Mouse (Mus musculus): ENCODE measurements around the gene Ntn1. TPM values are rescaled to one million over a fixed set of nuclear protein-coding genes. Genes with fewer than 3 reads are reported as not detected.

Ntn1 gene
- polyA plus RNA-seq, 1 experiment from 2014 or later = 7.4 TPM

DNA sequence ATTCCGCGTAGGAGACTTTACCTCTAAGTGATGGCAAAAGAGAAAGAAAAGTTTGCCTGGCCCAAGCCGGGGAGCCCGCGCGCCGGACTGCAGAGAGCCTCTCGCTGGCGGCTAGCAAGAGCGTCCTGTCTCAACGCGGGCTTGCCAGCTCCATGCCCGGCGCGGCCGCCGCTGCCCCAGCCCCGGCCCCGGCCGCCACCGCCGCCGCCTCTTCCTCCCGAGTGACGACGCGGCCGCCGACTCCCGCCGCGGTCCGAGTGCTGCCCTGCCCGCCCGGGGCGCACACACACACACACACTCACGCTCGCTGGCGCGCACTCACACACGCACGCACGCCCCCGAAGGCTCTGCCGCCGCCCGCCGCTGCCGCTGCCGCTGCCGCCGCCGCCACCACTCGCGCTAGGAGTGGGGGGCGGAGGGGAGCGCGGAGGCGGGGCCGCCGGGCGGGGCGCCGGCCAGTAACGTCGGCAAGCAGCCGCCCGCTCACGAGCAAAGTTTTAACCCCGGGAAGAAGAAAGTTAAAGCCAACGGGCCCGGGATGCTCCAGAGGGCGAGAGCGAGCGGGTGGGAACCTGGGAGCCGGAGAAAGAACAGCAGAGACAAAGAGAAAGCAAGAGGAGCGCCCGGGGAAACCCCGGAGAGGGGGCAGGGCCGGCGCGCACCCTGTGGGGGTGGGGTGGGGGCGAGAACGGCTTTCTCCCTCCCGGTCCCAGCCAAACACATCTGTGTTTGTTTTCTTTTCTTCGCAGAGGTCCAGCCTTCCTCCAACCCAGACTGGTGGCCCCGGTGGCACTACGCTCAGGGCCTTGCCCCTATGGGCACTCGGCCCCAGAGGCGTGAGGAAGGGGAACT lies 13.8 kb downstream of the Ntn1 start:
- peak overlapping the region; percentile 84 for H3K27ac ChIP-seq (replicated peaks)
- H3K4me3 ChIP-seq = peak overlapping the region; percentile 73
- no peaks in the 10 kb centered on the region for H3K36me3 ChIP-seq (replicated peaks)
- WGBS = under 1% methylated on average over 89 of the region's 90 CpGs
- H3K4me1 ChIP-seq = peaks cover 66% of the 10 kb centered on the region
- peak; percentile 82 for DNase-seq (ENCODE audit: low spot score)
- H3K9me3 ChIP-seq = no peaks in the 10 kb centered on the region
- peaks cover 100% of the 10 kb centered on the region for H3K27me3 ChIP-seq (replicated peaks; ENCODE audit: low read depth, poor library complexity, severe bottlenecking)

DNA sequence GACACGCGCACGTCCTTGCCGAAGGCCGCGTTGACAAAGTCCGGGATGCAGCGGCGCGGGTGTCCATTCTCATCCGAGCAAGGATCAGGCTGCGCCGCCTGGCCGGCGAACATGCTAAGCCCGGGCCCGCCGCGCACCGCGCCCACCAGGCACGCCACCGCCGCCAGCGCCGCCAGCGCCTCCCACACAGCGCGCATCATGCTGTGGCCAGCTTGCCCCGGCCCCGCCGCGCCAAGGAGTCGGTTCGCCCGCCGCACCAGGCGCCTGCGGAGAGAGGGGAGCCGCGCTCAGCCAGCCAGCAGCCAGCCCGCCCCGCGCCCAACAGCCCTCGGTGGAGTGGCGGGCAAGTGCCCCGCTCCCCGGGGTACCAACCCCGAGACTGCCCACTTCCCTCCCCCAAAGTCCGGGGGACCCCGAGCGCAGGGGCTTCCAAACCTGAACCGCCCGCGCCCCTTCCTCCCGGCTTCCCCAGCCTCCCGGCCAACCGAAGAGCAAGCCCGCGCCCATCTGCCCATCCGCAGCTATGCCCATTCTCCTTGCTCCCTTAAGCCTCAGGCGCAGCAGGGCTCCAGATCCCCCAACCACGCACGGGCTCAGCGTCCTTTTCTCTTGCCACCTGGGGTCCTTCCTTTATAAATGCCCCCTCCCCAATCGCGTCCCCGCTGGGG lies 14.6 kb downstream of the Ntn1 start:
- H3K27ac ChIP-seq (replicated peaks) = peak overlapping the region; percentile 84
- no peak for DNase-seq (ENCODE audit: low spot score)
- peaks cover 100% of the 10 kb centered on the region for H3K27me3 ChIP-seq (replicated peaks; ENCODE audit: low read depth, poor library complexity, severe bottlenecking)
- WGBS = under 1% methylated on average over 68 of the region's 68 CpGs
- H3K36me3 ChIP-seq (replicated peaks) = no peaks in the 10 kb centered on the region
- peaks cover 72% of the 10 kb centered on the region for H3K4me1 ChIP-seq
- H3K4me3 ChIP-seq = peak overlapping the region; percentile 73
- H3K9me3 ChIP-seq = no peaks in the 10 kb centered on the region

DNA sequence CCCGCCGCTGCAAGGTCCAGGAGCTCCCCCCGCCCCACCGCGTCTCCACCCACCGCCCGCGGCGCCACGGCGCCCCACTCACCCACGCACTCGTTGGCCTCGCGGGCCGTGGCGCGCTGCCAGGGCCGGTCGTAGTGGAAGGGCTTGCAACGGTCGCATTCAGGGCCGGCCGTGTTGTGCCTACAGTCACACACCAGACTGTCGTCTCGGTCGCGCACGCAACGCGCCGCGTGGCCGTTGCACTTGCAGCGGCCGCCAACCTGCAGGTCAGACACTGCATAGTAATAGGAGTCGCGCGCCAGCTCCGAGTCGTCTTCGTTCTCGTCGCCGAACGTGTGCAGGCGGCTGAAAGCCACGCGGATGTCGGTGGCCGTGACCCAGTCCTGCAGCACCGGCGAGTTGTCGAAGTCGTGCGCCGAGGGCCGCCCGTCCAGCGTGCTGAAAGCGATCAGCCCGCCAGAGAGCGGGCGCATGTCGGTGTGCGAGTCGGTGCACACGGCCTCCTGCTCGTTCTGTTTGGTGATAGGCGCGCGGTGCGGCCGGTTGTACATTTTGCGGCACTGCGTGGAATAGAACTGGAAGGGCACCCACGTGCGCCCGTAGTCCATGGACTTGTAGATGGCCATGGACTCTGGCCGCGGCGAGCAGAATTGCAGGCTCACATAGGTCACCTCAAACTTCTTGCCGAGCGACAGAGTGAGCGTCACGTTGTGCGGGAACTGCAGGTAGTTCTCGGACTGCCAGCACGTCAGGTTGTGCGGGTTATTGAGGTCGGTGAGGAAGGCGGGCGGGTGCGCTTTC lies 15.4 kb downstream of the Ntn1 start:
- WGBS = under 1% methylated on average over 94 of the region's 94 CpGs
- Histone ChIP-seq H3K27ac (replicated peaks) (peak overlapping the region; percentile 84), H3K9me3 (no peaks in the 10 kb centered on the region), H3K4me3 (peak overlapping the region; percentile 73), H3K36me3 (replicated peaks) (no peaks in the 10 kb centered on the region), H3K27me3 (replicated peaks; ENCODE audit: low read depth, poor library complexity, severe bottlenecking) (peaks cover 100% of the 10 kb centered on the region), H3K4me1 (peaks cover 64% of the 10 kb centered on the region)
- DNase-seq (ENCODE audit: low spot score) = peak; percentile 72

DNA sequence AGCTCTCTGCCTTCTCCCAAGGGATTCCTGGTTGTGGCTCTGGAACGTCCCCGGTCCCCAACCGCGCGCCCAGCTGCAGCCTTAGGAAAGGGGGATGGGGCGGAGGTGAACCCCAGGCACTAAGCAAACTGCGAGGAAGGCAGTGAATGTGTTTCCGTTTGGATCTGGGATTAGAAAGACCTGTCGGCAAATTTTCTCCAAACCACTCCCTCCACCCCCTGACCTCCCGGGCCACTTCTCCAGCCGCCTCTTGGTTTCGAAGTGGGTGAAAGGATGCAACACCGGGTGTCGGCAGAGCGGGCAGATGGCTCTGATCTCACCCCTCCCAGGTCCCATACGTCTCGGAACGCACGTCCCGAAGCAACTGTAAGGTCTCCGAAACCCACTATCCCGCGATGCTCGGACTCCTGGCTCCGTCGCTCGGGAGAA lies 16.0 kb downstream of the Ntn1 start:
- Histone ChIP-seq H3K27ac (replicated peaks) (peak overlapping the region; percentile 84), H3K9me3 (no peaks in the 10 kb centered on the region), H3K4me3 (peak overlapping the region; percentile 73), H3K27me3 (replicated peaks; ENCODE audit: low read depth, poor library complexity, severe bottlenecking) (peaks cover 100% of the 10 kb centered on the region), H3K4me1 (peaks cover 64% of the 10 kb centered on the region), H3K36me3 (replicated peaks) (no peaks in the 10 kb centered on the region)
- DNase-seq (ENCODE audit: low spot score) = peak; percentile 60
- WGBS = under 1% methylated on average over 27 of the region's 27 CpGs

DNA sequence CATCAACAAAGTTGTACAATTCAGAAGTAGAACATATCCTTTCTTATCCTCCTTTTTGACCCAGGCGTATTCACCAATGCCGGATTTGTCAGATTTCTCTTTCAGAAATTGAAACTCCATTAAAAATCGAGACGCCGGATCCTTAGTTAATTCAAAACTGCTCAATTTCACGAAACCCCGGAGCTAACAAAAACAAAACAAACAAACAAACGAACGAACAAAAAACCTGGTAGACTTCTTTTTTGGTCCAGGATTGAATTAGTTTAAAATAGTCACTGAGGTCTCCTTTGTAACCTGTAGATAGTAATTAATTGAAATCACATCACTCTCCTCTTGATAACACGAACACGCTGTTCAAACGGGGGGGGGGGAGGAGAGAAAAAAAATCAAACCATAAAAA lies 16.5 kb downstream of the Ntn1 start:
- peaks cover 66% of the 10 kb centered on the region for H3K4me1 ChIP-seq
- WGBS = 3% methylated on average over 12 of the region's 12 CpGs
- no peaks in the 10 kb centered on the region for H3K36me3 ChIP-seq (replicated peaks)
- H3K27ac ChIP-seq (replicated peaks) = peak overlapping the region; percentile 84
- peak overlapping the region; percentile 73 for H3K4me3 ChIP-seq
- DNase-seq (ENCODE audit: low spot score) = no peak
- H3K27me3 ChIP-seq (replicated peaks; ENCODE audit: low read depth, poor library complexity, severe bottlenecking) = peaks cover 100% of the 10 kb centered on the region
- H3K9me3 ChIP-seq = no peaks in the 10 kb centered on the region

DNA sequence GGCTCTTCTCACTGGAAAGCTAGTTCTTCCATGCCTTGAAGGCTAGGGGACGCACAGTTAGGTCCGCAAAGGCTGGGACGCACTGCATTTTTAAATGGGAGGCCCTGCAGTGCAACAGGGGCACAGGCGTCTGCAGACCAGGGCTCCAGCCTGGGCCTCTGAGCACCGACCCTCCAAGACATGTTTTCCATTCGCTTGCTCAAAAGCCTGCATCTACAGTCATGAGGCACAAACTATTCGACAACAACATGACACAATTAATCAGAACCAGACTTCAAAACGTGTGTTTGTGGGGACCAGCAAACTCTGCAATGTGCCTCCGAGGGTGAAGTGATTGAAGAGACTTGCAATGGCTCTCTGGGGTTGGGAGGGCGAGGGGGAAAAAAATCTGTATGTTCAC lies 17.1 kb downstream of the Ntn1 start:
- 3% methylated on average over 10 of the region's 10 CpGs for WGBS
- Histone ChIP-seq H3K27me3 (replicated peaks; ENCODE audit: low read depth, poor library complexity, severe bottlenecking) (peaks cover 100% of the 10 kb centered on the region), H3K27ac (replicated peaks) (no peak overlapping the region), H3K9me3 (no peaks in the 10 kb centered on the region), H3K4me1 (peaks cover 71% of the 10 kb centered on the region), H3K36me3 (replicated peaks) (no peaks in the 10 kb centered on the region), H3K4me3 (peak overlapping the region; percentile 73)
- DNase-seq (ENCODE audit: low spot score) = peak; percentile 49

DNA sequence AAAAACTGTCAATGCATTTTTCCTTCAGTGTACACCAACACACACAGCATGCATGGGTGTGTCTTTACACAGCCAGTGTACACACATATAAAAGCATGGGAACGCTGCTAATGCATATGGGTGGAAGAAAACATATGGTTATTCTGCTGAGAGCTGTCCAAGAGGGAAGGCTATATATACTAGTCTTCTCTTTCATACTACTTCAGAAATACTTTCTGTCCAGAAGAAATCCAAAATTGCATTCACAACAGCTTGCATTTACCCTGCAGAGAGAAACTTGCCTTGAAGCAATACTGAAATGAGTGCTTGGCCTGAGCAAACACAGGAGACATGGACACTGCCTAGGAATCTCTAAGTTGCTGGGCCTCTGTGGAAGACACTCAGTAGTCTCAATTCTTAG lies 18.8 kb downstream of the Ntn1 start:
- H3K4me1 ChIP-seq = peaks cover 62% of the 10 kb centered on the region
- H3K4me3 ChIP-seq = no peak overlapping the region
- no peak overlapping the region for H3K27ac ChIP-seq (replicated peaks)
- no peaks in the 10 kb centered on the region for H3K9me3 ChIP-seq
- no peaks in the 10 kb centered on the region for H3K36me3 ChIP-seq (replicated peaks)
- peaks cover 96% of the 10 kb centered on the region for H3K27me3 ChIP-seq (replicated peaks; ENCODE audit: low read depth, poor library complexity, severe bottlenecking)
- no peak for DNase-seq (ENCODE audit: low spot score)
- WGBS = 76% methylated on average over 1 of the region's 1 CpGs

DNA sequence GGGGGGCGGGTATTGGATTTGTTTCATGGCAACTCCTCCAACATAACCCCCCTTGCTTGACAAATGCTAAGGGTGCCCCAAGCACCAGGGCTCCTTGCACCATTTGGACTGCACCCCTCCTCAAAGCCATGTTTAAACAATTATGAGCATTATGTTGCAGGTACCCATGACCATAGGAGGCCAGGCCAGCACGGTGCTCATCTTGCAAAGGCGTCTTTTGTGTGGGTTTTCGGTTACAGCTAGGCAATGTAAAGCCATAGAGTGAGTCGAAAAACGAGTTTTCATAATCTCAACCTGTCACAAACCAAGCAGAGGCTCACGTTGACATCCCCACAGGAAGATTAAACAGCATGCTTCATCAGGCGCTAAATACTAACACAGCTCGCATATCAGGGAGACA lies 19.3 kb downstream of the Ntn1 start:
- no peak for DNase-seq (ENCODE audit: low spot score)
- no peaks in the 10 kb centered on the region; the same call in 1 of the 2 replicates for H3K36me3 ChIP-seq (replicated peaks)
- H3K27me3 ChIP-seq (replicated peaks; ENCODE audit: low read depth, poor library complexity, severe bottlenecking) = peaks cover 95% of the 10 kb centered on the region
- WGBS = 65% methylated on average over 9 of the region's 9 CpGs
- no peak overlapping the region for H3K27ac ChIP-seq (replicated peaks)
- no peaks in the 10 kb centered on the region for H3K9me3 ChIP-seq
- no peak overlapping the region for H3K4me3 ChIP-seq
- peaks cover 57% of the 10 kb centered on the region for H3K4me1 ChIP-seq

DNA sequence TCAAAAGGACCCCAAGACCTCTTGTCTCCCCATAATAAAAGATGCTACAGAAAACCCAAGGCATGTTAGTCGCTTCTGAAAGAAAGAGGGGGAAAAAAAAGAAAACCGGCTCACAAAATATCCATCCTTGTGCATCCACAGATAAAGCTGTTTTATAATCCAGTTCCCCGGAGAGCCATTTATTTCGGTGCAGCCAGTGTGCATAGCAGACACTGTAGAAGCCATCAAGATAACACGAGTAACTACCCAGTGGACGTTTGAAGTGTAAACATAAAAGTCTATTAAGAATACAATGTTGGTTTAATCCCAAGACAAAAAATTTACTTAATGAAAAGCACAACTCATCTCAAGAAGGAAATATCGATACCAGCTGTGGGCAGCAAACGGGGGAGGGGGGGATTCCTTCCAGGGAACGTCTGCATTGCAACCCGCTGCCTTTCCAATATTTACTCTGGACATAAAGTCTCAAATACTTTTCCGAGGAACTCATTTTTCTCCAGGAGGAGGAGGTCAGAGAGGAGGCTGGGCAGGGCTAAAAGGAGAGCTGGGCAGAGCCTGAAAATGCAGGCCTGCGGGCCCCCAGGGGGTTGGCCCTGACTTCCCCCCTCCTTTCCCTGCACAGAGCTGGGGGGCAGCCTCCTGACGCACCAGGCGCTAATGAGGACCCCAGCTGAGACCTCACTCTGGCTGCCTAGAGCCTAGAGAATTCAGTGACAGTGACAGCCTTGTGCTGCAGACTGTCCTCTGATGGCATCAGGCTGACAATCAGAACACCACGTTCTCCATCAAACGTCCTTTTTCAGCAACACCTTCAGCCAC lies 21.5 kb downstream of the Ntn1 start:
- WGBS = 11% methylated on average over 16 of the region's 16 CpGs
- Histone ChIP-seq H3K9me3 (no peaks in the 10 kb centered on the region), H3K27me3 (replicated peaks; ENCODE audit: low read depth, poor library complexity, severe bottlenecking) (peaks cover 93% of the 10 kb centered on the region), H3K27ac (replicated peaks) (peak overlapping the region; percentile 60; the same call in 1 of the 2 replicates), H3K4me3 (peak overlapping the region; percentile 38; the same call in 1 of the 2 replicates), H3K36me3 (replicated peaks) (peaks cover 3% of the 10 kb centered on the region; the same call in 1 of the 2 replicates), H3K4me1 (peaks cover 37% of the 10 kb centered on the region)
- peak; percentile 35 for DNase-seq (ENCODE audit: low spot score)

DNA sequence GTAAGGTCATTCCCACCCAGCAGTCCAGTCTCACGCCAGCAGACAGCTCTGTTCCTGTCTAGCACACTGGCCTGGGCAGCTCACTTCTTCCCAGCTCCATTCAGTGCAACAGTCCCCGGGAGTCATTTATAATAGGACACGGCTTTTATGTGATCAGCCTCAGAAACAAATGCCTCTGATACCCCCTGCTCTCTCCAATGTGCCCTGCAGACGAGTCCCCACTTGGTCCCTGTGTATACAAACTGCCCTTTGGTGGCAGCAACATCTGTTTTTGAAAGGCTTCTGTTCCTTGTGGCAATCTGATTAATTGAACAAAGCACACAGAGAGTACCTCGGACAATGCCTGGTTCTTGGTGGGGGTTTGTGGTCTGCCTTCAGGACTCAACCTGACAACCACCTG lies 22.2 kb downstream of the Ntn1 start:
- Histone ChIP-seq H3K9me3 (no peaks in the 10 kb centered on the region), H3K27me3 (replicated peaks; ENCODE audit: low read depth, poor library complexity, severe bottlenecking) (peaks cover 93% of the 10 kb centered on the region), H3K4me1 (peaks cover 41% of the 10 kb centered on the region), H3K36me3 (replicated peaks) (peaks cover 3% of the 10 kb centered on the region; the same call in 1 of the 2 replicates), H3K27ac (replicated peaks) (no peak overlapping the region), H3K4me3 (peak overlapping the region; percentile 21; the same call in 1 of the 2 replicates)
- peak; percentile 29 for DNase-seq (ENCODE audit: low spot score)
- 13% methylated on average over 5 of the region's 5 CpGs for WGBS

DNA sequence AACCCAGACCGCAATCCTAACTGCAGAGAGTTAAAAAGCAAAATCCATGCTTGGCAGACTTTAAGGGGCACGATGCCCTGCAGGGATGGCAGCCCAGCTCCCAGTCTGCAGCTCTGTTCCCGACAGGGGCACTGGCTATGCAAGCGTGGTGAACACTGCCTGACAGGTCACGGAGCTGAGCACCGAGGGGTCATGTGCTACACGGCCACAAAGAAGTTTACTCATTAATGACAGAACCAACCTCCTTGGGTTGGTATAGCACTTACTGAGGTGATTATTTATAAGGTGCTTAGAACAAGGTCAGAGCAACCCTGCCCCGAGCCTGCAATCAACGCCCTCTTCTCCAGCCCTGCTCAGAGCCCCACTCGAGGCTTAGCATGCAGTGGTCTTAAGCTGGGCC lies 27.5 kb downstream of the Ntn1 start:
- WGBS = 70% methylated on average over 10 of the region's 10 CpGs
- H3K4me3 ChIP-seq = no peak overlapping the region
- DNase-seq (ENCODE audit: low spot score) = no peak
- H3K36me3 ChIP-seq (replicated peaks) = peaks cover 3% of the 10 kb centered on the region; the same call in 1 of the 2 replicates
- H3K27ac ChIP-seq (replicated peaks) = no peak overlapping the region
- no peaks in the 10 kb centered on the region for H3K9me3 ChIP-seq
- H3K27me3 ChIP-seq (replicated peaks; ENCODE audit: low read depth, poor library complexity, severe bottlenecking) = peaks cover 59% of the 10 kb centered on the region
- peaks cover 36% of the 10 kb centered on the region for H3K4me1 ChIP-seq

Measured in embryonic facial prominence, embryonic 10.5 days (tissue).